Mouse (Mus musculus) mouse trophoblast stem cell (cell line): ENCODE measurements around the gene Rbm39.

Experiments used
- in situ Hi-C, 2 experiments: fragments of 300-500 bp; cut with MseI, MboI; formaldehyde crosslinking; loops; 2 replicates in 1 of 2; 3 replicates in 1 of 2; pipeline ENCODE4 v1.15.1; 2025

Gene Rbm39

GRCm38 (mm10) chr2:156111358-156112079 is 68.5 kb downstream of the Rbm39 start, which contains the start of the genes Cpne1 and Rbm12:
Cpne1 (minus strand) TSS chr2:156111965.
Rbm12 (minus strand) TSS chr2:156111978.
- in situ Hi-C loops: no loop called here

DNA sequence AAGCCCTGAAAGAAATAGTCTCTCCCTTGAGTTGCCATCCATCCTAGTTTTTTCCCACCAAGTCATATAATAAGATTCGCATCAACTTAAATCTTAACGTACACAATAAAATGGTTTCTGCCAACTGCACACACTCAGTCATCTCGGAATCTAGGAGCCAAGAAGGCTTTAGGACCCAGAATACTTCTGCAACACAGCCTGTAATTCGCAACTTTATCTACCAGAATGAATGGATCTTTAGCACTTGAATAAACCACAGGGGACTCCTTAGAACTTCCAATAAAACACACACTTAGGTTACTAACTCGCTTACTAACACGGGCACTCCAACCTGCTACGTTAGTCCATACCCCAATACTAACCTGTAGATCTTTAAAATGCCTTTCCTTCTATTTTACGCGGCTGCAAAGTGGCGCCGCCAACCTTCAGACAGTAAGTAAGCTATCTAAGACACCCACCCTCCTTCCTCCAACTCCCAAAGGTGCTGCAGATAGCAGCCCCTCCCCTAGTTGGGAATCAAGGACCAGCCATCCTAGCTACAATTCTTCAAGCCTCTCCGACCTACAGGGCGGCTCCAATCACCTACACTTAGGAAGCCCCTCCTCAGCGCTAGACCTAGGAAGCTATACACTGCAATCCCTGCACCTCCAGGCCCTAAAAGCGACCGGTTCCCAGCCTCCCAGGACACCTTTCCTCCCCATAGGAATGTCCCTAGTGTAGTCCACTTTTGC is 69.2 kb downstream of the Rbm39 start:
- in situ Hi-C loops: no loop called here
